Mouse (Mus musculus): ENCODE results near the gene Ccl11. TPM values are rescaled to one million over a fixed set of nuclear protein-coding genes. Genes with fewer than 3 reads are reported as not detected.

Gene Ccl11
- 10.9 and 12.5 TPM in 2 replicates for polyA plus RNA-seq (2015; fragmentation: Nextera tagmentation; extraction: Ambion mirVana)

DNA sequence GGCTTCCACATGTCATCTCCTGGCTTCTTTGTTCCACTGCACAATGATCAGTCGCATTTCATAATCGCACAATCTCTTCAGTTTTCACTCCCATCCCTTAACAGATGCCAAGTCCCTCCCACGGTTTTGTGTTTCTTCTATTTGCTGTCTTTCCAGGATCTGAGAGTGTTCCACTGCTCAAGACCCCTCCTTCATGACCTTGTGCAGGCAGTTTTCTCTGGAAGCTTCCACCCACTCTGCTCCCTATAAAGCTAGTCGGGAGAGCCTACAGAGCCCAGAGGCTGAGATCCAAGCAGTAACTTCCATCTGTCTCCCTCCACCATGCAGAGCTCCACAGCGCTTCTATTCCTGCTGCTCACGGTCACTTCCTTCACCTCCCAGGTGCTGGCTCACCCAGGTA lies at the start of gene Ccl11:
Ccl11 (plus strand) TSS at position 178 of the 400 bp plus-strand sequence.

DNA sequence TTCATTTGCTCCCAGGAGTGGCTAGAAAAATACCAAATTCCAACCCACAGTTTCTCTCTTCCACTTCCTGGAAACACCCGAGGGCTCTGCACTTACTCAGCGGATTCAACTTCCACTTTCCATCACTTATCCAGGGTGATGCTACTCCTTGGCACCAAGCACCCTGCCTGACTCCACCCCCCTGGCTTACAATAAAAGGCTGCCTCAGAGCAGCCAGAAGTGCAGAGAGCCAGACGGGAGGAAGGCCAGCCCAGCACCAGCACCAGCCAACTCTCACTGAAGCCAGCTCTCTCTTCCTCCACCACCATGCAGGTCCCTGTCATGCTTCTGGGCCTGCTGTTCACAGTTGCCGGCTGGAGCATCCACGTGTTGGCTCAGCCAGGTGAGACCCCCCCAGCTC lies 22.3 kb upstream of the Ccl11 start, which contains the start of gene Ccl2:
Ccl2 (plus strand) TSS at position 216 of the 400 bp plus-strand sequence.

DNA sequence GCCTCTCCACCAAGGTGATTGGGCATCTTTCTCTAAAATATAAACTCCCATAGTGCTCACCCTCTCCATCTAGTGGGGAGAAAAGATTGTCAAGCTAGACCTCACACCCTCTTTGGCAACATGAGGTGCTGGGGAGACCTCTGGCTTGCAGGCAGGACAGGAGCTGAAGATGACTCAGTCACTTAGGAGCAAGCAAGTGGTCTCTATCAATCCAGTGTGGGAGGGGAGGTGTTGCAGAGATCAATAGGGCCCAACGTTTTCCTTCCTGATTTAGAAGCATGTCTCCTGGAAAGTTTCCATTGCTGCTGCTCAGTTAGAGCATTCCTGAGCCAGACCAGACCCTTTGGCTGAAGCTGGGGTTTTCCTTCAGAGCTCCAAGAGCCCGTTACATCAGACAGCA lies 19.1 kb upstream of the Ccl11 start, which contains the start of gene Gm17268:
Gm17268 (minus strand) TSS at position 28 of the 400 bp plus-strand sequence.

DNA sequence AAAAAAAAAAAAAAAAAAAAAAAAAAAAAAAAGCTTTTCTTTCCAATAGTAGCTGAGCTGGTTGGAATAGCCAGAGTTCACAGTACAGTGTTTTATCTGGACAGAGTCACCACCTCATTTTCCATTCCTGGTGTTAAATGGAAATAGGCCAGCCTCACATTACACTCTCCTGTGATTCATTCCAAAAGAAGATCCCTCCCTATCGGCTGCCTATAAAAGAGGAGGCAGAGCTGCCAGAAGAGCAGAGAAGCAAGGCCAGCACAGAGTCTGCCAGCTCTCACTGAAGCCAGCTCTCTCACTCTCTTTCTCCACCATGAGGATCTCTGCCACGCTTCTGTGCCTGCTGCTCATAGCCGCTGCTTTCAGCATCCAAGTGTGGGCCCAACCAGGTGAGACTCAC lies 12.2 kb upstream of the Ccl11 start, which contains the start of gene Ccl7:
Ccl7 (plus strand) TSS at position 242 of the 400 bp plus-strand sequence.

DNA sequence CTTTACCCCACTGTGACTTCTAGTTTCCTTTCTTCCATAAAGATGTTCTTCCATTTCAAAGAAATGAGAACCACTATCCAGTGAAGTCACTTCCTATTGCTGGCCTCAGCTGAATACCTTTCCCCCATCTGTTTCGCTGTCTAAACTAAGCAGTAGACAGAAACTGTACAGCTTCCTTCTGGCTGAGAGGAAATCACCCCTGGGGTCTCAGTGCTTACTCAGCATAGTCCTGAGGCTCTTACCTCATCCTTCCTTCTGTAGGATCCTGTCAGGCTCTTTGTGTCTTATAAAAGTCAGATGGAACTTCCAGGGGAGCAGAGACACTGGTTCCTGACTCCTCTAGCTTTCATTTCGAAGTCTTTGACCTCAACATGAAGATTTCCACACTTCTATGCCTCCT lies 43.9 kb downstream of the Ccl11 start, which contains the start of gene Ccl12:
Ccl12 (plus strand) TSS at position 317 of the 400 bp plus-strand sequence.

Other genes starting within 250 kb of the Ccl11 start
- not detected in 2 replicates for gene 5530401A14Rik, start 197.2 kb upstream of the Ccl11 start, polyA plus RNA-seq (2015; fragmentation: Nextera tagmentation; extraction: Ambion mirVana)
- gene Asic2, start 89.4 kb upstream of the Ccl11 start, polyA plus RNA-seq (2015; fragmentation: Nextera tagmentation; extraction: Ambion mirVana): 0.13 and 0.15 TPM in 2 replicates
- gene Ccl2, start 22.3 kb upstream of the Ccl11 start, polyA plus RNA-seq (2015; fragmentation: Nextera tagmentation; extraction: Ambion mirVana): 23.6 and 53.0 TPM in 2 replicates
- gene Gm17268, start 19.3 kb upstream of the Ccl11 start, polyA plus RNA-seq (2015; fragmentation: Nextera tagmentation; extraction: Ambion mirVana): not detected in 2 replicates
- 15.1 and 34.9 TPM in 2 replicates for gene Ccl7, start 12.1 kb upstream of the Ccl11 start, polyA plus RNA-seq (2015; fragmentation: Nextera tagmentation; extraction: Ambion mirVana)
- gene Ccl12, start 44.0 kb downstream of the Ccl11 start, polyA plus RNA-seq (2015; fragmentation: Nextera tagmentation; extraction: Ambion mirVana): 32.4 and 37.7 TPM in 2 replicates
- gene Ccl8, start 57.4 kb downstream of the Ccl11 start, polyA plus RNA-seq (2015; fragmentation: Nextera tagmentation; extraction: Ambion mirVana): 0.83 and 1.6 TPM in 2 replicates
- not detected in 2 replicates for gene Ccl1, start 247.9 kb downstream of the Ccl11 start, polyA plus RNA-seq (2015; fragmentation: Nextera tagmentation; extraction: Ambion mirVana)